Mouse (Mus musculus) myocyte (in vitro differentiated cells): Measurements from ENCODE around the gene Pcx. TPM values are rescaled to one million over a fixed set of nuclear protein-coding genes. Genes with fewer than 3 reads are reported as not detected.

Experiments used
- H3K27me3 ChIP-seq: one replicate; pipeline ENCODE4 v1.6.1; 2011; ENCODE audit not compliant: control insufficient read depth, insufficient read depth, insufficient read length
- H3K36me3 ChIP-seq: one replicate; pipeline ENCODE4 v1.6.1; 2011; ENCODE audit not compliant: control insufficient read depth, insufficient read depth
- H3K4me2 ChIP-seq: one replicate; pipeline ENCODE4 v1.6.1; 2011; ENCODE audit warnings: low read depth, control low read depth
- H3K4me3 ChIP-seq: one replicate; pipeline ENCODE4 v1.5.1; 2011; ENCODE audit warnings: mild to moderate bottlenecking, control low read depth, moderate library complexity
- H3K79me2 ChIP-seq: one replicate; pipeline ENCODE4 v1.6.1; 2011; ENCODE audit not compliant: control insufficient read depth, insufficient read depth
- H3ac ChIP-seq: one replicate; pipeline ENCODE4 v1.6.1; 2011; ENCODE audit not compliant: control insufficient read depth, insufficient read length
- CEBPB ChIP-seq: IDR thresholded peaks from 2 replicates; pipeline ENCODE4 v1.6.1; 2011; ENCODE audit warnings: mild to moderate bottlenecking, moderate library complexity; ENCODE audit not compliant: poor library complexity, insufficient read depth, severe bottlenecking
- E2F4 ChIP-seq: IDR thresholded peaks from one replicate; pipeline ENCODE4 v1.6.1; 2011; ENCODE audit warnings: mild to moderate bottlenecking, control low read depth, moderate library complexity; ENCODE audit not compliant: insufficient read depth
- MAX ChIP-seq: IDR thresholded peaks from one replicate; pipeline ENCODE4 v1.6.1; 2011; ENCODE audit warnings: low read depth, mild to moderate bottlenecking, control low read depth
- MYOD1 ChIP-seq, 3 experiments: IDR thresholded peaks; one replicate each; pipeline ENCODE4 v1.6.1; 2011; ENCODE audit warnings: control low read depth in 2 of 3, low read depth in 2 of 3, mild to moderate bottlenecking in 2 of 3, moderate library complexity in 1 of 3; ENCODE audit not compliant: insufficient read length in 2 of 3, control insufficient read depth in 1 of 3
- MYOG ChIP-seq, 3 experiments: IDR thresholded peaks; one replicate each; pipeline ENCODE4 v1.6.1; 2011; ENCODE audit warnings: control low read depth in 2 of 3, low read depth in 2 of 3, mild to moderate bottlenecking in 2 of 3; ENCODE audit not compliant: insufficient read length in 2 of 3, control insufficient read depth in 1 of 3, insufficient read depth in 1 of 3
- POLR2A ChIP-seq: IDR thresholded peaks from one replicate; pipeline ENCODE4 v1.6.1; 2011; ENCODE audit warnings: low read depth, mild to moderate bottlenecking, control low read depth, moderate library complexity; ENCODE audit not compliant: insufficient read length
- POLR2AphosphoS2 ChIP-seq: IDR thresholded peaks from one replicate; pipeline ENCODE4 v1.6.1; 2011; ENCODE audit warnings: low read depth, control low read depth; ENCODE audit not compliant: insufficient read length
- REST ChIP-seq: IDR thresholded peaks from one replicate; pipeline ENCODE4 v1.6.1; 2011; ENCODE audit warnings: mild to moderate bottlenecking, control low read depth, moderate library complexity; ENCODE audit not compliant: insufficient read depth, insufficient read length
- SRF ChIP-seq: IDR thresholded peaks from one replicate; pipeline ENCODE4 v1.6.1; 2011; ENCODE audit warnings: low read depth; ENCODE audit not compliant: control insufficient read depth, insufficient read length
- TCF12 ChIP-seq: IDR thresholded peaks from one replicate; pipeline ENCODE4 v1.6.1; 2011; ENCODE audit warnings: mild to moderate bottlenecking, control low read depth; ENCODE audit not compliant: poor library complexity, insufficient read depth, severe bottlenecking
- TCF3 ChIP-seq: IDR thresholded peaks from one replicate; pipeline ENCODE4 v1.6.1; 2011; ENCODE audit warnings: low read depth, control low read depth; ENCODE audit not compliant: insufficient read length
- USF1 ChIP-seq: IDR thresholded peaks from one replicate; pipeline ENCODE4 v1.6.1; 2011; ENCODE audit warnings: low read depth, mild to moderate bottlenecking, control low read depth, moderate library complexity
- polyA plus RNA-seq: library from polyadenylated mRNA; unstranded; fragments of >200 nt; fragmentation: generic; extraction: Trizol; gene quantifications from one replicate; pipeline ENCODE4 v1.2.1, GENCODE M21; 2012; ENCODE audit warnings: missing spikeins

Gene Pcx
- polyA plus RNA-seq, 1 experiment: 16.3 TPM

DNA sequence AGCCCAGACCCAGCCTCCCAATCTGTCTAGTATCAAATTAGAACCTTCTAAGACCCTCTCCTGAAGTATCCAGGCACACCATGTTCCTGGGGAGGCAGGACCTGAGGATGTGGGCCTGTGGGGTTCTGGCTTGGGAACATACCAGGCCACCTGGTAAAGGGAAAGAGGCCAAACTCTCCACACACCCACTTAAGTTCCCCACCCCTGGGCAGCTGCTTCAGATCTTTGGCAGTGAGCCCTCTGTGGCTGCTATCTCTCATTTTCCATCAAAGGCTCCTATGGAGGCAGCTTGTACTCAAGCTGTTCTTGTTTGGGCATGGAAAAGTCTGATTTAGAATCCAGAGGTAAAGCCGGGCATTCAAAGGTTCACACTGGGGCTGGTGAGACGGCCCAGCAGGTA, 22.4 kb upstream of the Pcx start:
- Histone ChIP-seq H3ac (no peak overlapping the region), H3K4me3 (no peak overlapping the region), H3K4me2 (peak overlapping the region; percentile 18), H3K79me2 (no peaks in the 10 kb centered on the region), H3K36me3 (no peaks in the 10 kb centered on the region), H3K27me3 (no peaks in the 10 kb centered on the region)
- no peak for TF ChIP-seq USF1
- TF ChIP-seq TCF12: peak; percentile 31
- TF ChIP-seq CEBPB: no peak
- no peak for TF ChIP-seq REST
- no peak for TF ChIP-seq POLR2AphosphoS2
- TF ChIP-seq MYOG (IDR thresholded peaks at IDR 0.05; ENCODE audit: control insufficient read depth in 1 of 3, insufficient read depth in 1 of 3, insufficient read length in 2 of 3, low read depth in 2 of 3): peak in 2 of 3 experiments; percentile 69 to 83
- TF ChIP-seq TCF3: no peak
- peak; percentile 5 to 84 (median 65) for TF ChIP-seq MYOD1 (IDR thresholded peaks at IDR 0.05; ENCODE audit: control insufficient read depth in 1 of 3, insufficient read length in 2 of 3, low read depth in 2 of 3)

DNA sequence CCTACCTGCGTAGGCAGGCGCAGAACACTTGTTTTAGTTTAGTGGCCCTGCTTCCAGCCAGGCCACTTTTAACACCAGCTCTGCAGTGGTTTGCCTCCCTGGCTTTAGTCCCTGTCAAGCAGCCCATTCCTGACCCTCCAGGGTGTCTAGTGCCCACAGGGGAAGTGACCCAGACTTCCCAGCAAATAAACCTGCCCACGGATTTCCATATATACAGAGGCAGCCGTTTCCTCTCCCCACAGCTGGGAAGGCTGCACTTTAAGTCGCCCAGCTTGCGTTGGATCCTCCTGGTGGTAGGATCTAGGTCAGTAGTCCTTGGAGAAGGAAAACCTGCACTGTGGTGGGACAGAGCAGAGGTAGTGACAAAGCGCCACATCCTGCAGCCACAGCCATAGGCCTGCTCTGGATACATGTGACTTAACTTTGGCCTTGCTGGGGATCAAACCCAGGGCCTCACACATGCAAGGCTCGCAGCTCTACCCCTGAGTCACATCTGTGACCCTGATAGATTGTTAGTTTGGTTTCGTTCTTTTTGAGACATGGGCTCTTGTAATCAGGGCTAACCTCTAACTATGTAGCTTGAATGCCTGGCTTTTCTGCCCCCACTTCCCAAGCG, 19.1 kb upstream of the Pcx start:
- H3K4me3 ChIP-seq: no peak overlapping the region
- TF ChIP-seq MAX (no peak), REST (no peak), TCF12 (no peak)
- H3K27me3 ChIP-seq: no peaks in the 10 kb centered on the region
- H3K79me2 ChIP-seq: no peaks in the 10 kb centered on the region
- H3K4me2 ChIP-seq: peak overlapping the region; percentile 4
- H3K36me3 ChIP-seq: no peaks in the 10 kb centered on the region
- H3ac ChIP-seq: no peak overlapping the region

DNA sequence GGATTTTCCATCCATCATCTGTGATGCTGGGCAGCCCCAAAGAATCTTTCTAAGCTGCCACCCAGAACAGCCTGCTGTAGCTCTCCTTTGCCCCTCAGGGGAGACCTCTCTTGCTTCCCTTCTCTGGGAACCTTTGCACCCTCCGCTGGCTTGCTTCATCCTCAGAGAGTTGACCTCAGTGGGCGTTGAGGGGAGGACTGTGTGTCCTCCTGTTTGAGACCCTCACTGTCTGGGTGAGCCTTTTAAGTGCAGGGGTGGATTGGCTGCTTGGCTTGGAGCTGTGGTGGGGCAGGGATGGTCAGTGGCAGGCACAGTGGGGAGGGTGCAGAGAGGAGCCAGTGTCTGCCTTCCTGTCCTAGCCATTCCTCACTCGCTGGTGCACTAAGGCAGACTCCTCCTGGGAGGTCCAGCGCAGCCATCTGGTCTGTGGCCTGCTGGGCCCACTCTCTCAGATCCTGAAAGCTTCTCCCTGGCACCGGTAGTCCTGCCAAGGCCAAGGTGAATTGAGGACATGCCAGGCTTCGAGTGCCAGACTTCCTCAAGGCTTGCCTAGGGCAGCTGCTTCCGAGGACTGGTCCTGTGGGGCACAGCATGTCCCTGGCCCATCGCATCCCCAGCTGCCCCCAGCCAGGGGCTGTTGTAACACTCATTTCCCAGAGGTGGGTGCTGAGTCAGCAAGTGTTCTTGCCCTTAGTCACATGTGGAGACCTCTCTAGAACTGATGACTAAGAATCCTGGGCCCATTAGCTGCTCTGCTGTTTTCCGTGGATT, 17.6 kb upstream of the Pcx start:
- H3K4me3 ChIP-seq: no peak overlapping the region
- TF ChIP-seq E2F4: no peak
- TF ChIP-seq POLR2AphosphoS2: no peak
- peak in 2 of 3 experiments; percentile 42 to 81 for TF ChIP-seq MYOG (IDR thresholded peaks at IDR 0.05; ENCODE audit: control insufficient read depth in 1 of 3, insufficient read depth in 1 of 3, insufficient read length in 2 of 3, low read depth in 2 of 3)
- no peak for TF ChIP-seq MAX
- peak in 1 of 3 experiments; percentile 84 for TF ChIP-seq MYOD1 (IDR thresholded peaks at IDR 0.05; ENCODE audit: control insufficient read depth in 1 of 3, insufficient read length in 2 of 3, low read depth in 2 of 3)
- TF ChIP-seq TCF12: no peak
- TF ChIP-seq REST: no peak
- no peak for TF ChIP-seq CEBPB
- TF ChIP-seq TCF3: peak; percentile 31
- no peak for TF ChIP-seq SRF
- peak; percentile 39 for TF ChIP-seq USF1
- TF ChIP-seq POLR2A: no peak
- no peak overlapping the region for H3ac ChIP-seq
- no peaks in the 10 kb centered on the region for H3K79me2 ChIP-seq
- no peaks in the 10 kb centered on the region for H3K27me3 ChIP-seq
- H3K36me3 ChIP-seq: no peaks in the 10 kb centered on the region
- H3K4me2 ChIP-seq: peak overlapping the region; percentile 48

DNA sequence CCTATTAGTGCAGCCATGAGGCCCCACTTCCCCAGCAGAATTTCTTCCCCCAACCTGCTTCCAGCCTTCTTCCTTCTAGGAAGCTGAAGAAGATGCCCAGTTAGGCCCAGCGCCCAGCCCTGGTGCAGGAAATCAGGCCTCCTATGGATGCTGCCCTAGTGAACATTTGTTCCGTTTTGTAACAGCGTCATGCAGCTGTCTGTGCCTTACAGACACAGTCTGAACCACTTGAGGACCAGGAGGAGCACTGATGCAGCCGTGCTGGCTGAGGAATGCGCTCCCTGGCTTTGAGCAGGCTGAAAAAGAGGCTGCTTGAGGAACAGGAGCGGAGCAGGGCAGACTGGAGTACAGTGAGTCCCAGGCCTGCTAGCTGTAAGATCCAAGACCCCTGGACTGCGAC, 15.6 kb upstream of the Pcx start:
- H3K4me3 ChIP-seq: no peak overlapping the region
- no peaks in the 10 kb centered on the region for H3K36me3 ChIP-seq
- H3K27me3 ChIP-seq: no peaks in the 10 kb centered on the region
- no peak overlapping the region for H3K4me2 ChIP-seq
- H3K79me2 ChIP-seq: no peaks in the 10 kb centered on the region
- peak in 2 of 3 experiments; percentile 46 to 51 for TF ChIP-seq MYOD1 (IDR thresholded peaks at IDR 0.05; ENCODE audit: control insufficient read depth in 1 of 3, insufficient read length in 2 of 3, low read depth in 2 of 3)
- no peak for TF ChIP-seq CEBPB
- TF ChIP-seq MYOG (IDR thresholded peaks at IDR 0.05; ENCODE audit: control insufficient read depth in 1 of 3, insufficient read depth in 1 of 3, insufficient read length in 2 of 3, low read depth in 2 of 3): peak in 2 of 3 experiments; percentile 34 to 35
- H3ac ChIP-seq: no peak overlapping the region

DNA sequence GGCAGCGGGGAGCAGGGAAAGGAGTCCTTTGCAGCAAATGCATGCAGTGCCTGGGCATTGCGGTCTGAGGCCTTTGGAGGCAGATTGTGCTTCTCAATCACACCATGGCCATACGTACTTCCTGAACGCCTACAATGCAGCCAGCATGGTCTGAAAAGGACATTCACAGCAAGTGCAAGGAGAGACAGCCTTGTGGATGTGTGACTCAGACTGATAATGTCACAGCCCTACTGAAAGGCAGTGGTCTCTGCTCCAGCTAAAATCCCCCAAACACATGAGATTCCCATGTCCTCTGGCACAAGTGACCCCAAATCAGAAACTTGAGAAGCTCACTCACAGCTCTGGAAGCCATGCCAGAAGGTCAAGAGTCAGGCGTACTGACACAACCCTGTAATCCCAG, 14.5 kb upstream of the Pcx start:
- no peak overlapping the region for H3K4me3 ChIP-seq
- no peaks in the 10 kb centered on the region for H3K36me3 ChIP-seq
- H3K79me2 ChIP-seq: no peaks in the 10 kb centered on the region
- TF ChIP-seq MAX (no peak), REST (no peak), MYOD1 (IDR thresholded peaks at IDR 0.05; ENCODE audit: control insufficient read depth in 1 of 3, insufficient read length in 2 of 3, low read depth in 2 of 3) (no peak), E2F4 (no peak), TCF3 (no peak), SRF (no peak), TCF12 (no peak)
- H3ac ChIP-seq: no peak overlapping the region
- H3K4me2 ChIP-seq: no peak overlapping the region
- no peaks in the 10 kb centered on the region for H3K27me3 ChIP-seq
